Mouse (Mus musculus): ENCODE measurements at regions not wholly inside any gene's neighbourhood (a gene's known extent, or its start where the extent isn't known, plus 50 kb on each side); places are given as distances from the start of the nearest gene placed in this dataset.

- no peak for TF ChIP-seq POLR2A (IDR thresholded peaks at IDR 0.05; ENCODE audit: borderline replicate concordance, low read depth, low read length)
- no peak for TF ChIP-seq CTCF (IDR thresholded peaks at IDR 0.05; ENCODE audit: low read depth, low read length)
- H3K4me1 ChIP-seq (ENCODE audit: control insufficient read depth, insufficient read depth, low read length): no peaks in the 10 kb centered on the region
- H3K4me3 ChIP-seq (ENCODE audit: insufficient read depth, low read length): no peak overlapping the region
- no peak overlapping the region for H3K27ac ChIP-seq (ENCODE audit: insufficient read depth, low read depth, low read length)
These were observed 54.5 kb upstream of the Slc7a1 start for GRCm38 (mm10) chr5:148454200-148454599.

DNA sequence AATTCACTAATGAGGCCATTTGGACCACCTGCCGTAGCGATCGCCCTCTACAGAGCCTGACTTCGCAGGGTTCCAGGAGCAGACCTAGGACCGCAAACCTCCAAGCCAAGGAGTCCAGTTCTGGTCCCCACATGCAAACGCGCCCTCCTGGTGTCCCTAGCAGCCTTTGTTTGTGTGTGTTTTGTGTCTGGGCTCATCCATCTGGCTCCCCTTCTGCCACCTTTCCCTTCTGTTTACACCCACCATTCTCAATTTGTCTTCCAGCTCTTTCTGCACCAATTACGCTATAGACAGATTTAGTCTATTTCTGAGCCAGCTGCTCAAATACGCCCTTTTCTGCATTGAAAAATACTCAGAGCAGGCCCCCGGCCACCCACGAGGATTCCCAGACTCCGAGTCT is 54.1 kb upstream of the Slc7a1 start:
- no peak overlapping the region for H3K27ac ChIP-seq (ENCODE audit: insufficient read depth, low read depth, low read length)
- no peak for TF ChIP-seq POLR2A (IDR thresholded peaks at IDR 0.05; ENCODE audit: borderline replicate concordance, low read depth, low read length)
- no peak for TF ChIP-seq CTCF (IDR thresholded peaks at IDR 0.05; ENCODE audit: low read depth, low read length)

GRCm38 (mm10) chr5:148452909-148453632 is 53.4 kb upstream of the Slc7a1 start:
- Histone ChIP-seq H3K4me1 (ENCODE audit: control insufficient read depth, insufficient read depth, low read length) (no peaks in the 10 kb centered on the region), H3K4me3 (ENCODE audit: insufficient read depth, low read length) (no peak overlapping the region), H3K27ac (ENCODE audit: insufficient read depth, low read depth, low read length) (no peak overlapping the region)
- TF ChIP-seq POLR2A (IDR thresholded peaks at IDR 0.05; ENCODE audit: borderline replicate concordance, low read depth, low read length) (no peak), CTCF (IDR thresholded peaks at IDR 0.05; ENCODE audit: low read depth, low read length) (no peak)

More for the DNA sequence above, 54.1 kb upstream of the Slc7a1 start:
- Histone ChIP-seq H3K4me3 (ENCODE audit: insufficient read depth, low read length) (no peak overlapping the region), H3K4me1 (ENCODE audit: control insufficient read depth, insufficient read depth, low read length) (no peaks in the 10 kb centered on the region)

DNA sequence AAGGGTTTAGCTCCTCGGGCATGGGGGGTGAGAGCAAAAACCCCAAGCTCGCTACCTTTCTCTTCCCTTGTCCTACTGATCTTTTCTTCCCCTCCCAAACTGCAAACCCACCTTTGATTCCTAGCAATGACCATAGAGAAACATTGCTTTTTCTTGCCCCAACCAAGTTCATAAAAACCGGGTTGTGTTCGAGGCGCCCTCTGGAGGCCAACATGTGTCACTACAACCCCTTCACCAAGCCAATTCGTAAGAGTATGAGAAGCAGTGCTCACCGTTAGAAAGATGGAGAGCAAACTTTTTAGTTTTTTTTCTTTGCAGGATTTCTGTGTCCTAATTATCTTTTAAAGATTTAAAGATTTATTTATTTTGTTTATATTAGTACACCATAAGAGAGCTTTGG is 52.1 kb upstream of the Slc7a1 start:
- Histone ChIP-seq H3K27ac (ENCODE audit: insufficient read depth, low read depth, low read length) (no peak overlapping the region), H3K4me3 (ENCODE audit: insufficient read depth, low read length) (no peak overlapping the region), H3K4me1 (ENCODE audit: control insufficient read depth, insufficient read depth, low read length) (no peaks in the 10 kb centered on the region)
- TF ChIP-seq POLR2A (IDR thresholded peaks at IDR 0.05; ENCODE audit: borderline replicate concordance, low read depth, low read length) (no peak), CTCF (IDR thresholded peaks at IDR 0.05; ENCODE audit: low read depth, low read length) (peak; percentile 94)

GRCm38 (mm10) chr5:148450924-148451323 is 51.2 kb upstream of the Slc7a1 start:
- Histone ChIP-seq H3K27ac (ENCODE audit: insufficient read depth, low read depth, low read length) (no peak overlapping the region), H3K4me3 (ENCODE audit: insufficient read depth, low read length) (no peak overlapping the region), H3K4me1 (ENCODE audit: control insufficient read depth, insufficient read depth, low read length) (no peaks in the 10 kb centered on the region)
- TF ChIP-seq POLR2A (IDR thresholded peaks at IDR 0.05; ENCODE audit: borderline replicate concordance, low read depth, low read length) (no peak), CTCF (IDR thresholded peaks at IDR 0.05; ENCODE audit: low read depth, low read length) (peak; percentile 74)
